Mouse (Mus musculus) spleen, adult 18-20 months (tissue): Measurements from ENCODE around the gene D17H6S53E.

ENCODE experiments used
- DNase-seq, 2 experiments: peaks; one replicate each; pipeline ENCODE4 v3.0.0; 2022; ENCODE audit warnings: mixed read lengths in 2 of 2

The D17H6S53E gene

DNA sequence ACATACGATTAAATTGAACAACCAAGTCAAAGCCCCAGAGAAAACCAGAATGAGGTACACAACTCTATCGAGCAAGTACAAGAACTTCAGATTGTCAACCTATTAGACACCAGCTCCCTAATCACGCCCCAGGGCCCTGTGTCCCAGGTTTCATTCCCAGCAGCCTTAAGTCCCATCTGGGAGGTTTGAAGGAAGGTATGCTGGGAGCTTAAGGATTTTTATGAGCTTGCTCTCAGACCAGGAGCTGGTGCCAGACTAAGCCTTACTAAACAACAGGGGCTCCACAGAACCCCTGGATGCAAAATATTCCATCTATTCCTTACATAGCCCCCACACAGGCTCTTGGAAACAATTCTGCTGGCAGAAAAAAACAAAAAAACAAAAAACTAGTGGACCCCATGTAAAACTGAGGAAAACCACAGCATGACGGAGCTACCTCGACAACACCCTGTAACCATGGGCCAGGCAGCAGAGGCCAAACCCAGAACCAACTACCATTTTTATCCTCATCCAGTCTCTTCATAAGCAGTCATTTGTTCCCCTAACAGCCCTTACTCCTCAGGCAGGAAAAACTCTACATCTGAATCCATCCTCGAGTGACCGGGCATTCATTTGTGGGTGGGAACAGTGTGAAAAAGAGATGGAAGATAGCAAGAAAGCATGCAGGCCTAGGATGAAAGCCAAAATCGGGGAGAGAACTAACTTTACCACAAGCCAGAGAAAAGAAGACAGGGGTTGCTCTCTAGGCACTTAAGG, 37.3 kb downstream of the D17H6S53E start:
- no peak for DNase-seq

DNA sequence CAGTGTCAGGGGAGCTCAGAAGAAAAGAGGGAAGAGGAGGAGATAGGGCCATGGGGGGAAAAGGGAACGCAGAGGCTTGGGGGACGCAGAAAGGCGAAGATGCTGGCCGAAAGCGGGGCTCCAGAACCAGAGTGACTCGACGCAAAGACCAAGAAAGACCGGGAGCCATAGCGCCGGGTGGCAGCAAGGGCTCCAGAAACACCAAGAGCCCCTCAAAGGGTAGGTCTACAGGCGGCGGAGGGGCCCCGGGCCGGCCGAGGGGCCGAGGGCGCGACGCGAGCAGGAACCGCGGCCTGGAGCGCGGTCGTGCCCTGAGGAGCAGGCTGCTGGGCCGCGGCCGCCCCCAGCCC, 38.0 kb downstream of the D17H6S53E start:
- no peak for DNase-seq

DNA sequence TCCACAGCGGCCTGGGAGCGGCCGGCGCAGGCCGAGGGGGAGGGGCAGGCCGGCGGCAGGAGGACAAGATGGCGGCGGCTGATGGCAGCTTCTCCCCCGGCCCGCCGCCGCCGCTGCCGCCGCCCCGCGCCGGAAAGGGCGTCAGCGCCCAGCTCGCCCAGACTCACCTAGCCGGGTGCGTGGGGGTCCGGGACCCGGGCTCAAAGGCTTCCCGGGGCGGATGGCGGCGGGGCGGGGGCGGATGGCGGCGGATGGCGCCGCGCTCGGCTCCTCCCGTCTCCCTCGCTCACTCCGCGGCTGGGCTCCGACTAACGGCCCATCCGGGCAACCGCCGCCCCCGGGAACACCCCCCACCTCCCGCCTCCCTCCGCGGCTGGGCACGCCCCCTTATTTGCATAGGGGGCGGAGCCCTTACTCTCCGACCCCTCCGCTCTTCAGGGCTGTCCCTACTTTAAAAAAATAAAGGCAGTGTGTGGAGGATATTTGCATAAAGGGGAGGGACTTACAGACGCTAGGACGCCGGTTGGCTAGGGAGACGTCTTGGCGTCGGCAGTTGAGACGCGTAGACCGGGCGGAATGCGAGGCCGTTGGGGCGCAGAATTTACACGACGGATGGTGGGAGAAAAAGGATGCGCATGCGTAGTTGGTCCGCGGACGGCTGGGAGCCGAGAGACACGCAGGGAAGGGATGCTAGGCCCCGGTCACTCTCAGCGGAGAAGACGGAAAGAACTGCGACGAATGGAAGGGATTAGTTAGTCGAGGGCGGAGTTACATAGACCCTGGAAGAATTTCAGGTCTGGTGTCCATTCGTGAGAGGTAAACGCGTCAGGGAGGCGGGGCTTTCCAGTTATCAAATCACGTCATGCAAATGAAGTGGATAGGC, 38.6 kb downstream of the D17H6S53E start, which contains the start of gene Prrc2a:
Gene Prrc2a (minus strand): TSS at position 330 of the 883 bp plus-strand sequence.
- DNase-seq, result peak; percentile 94

DNA sequence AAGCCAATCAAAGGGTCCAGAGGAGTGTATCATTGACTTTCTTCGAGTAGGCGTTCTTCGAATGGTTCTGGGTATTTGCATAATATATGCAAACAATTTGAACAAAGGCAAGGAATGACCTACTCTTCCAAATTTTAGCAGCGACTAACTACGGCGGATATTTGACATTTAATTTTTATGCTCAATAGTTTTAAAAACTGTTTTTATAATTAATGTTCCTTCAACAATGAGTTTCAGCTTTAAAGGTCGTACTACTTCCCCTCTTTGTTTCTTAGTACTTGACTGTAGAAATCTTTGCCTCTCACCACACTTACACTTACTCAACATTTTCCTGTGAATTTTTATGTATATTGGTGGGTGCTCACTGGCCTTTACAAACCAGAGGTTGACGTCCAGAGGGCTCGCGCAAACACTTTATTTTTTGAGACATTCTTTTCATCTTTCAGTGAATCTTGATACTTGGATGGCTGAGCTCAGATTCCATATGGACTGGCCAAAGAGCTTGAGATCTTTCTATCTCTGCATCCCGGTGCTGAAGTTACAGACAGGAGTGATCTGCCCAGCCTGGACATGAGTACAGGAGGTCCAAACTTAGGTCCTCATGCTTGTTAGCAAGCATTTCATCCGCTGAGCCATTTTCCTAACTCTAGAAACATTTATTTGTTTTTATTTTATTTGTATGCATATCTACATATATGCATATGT, 39.4 kb downstream of the D17H6S53E start:
- no peak for DNase-seq

DNA sequence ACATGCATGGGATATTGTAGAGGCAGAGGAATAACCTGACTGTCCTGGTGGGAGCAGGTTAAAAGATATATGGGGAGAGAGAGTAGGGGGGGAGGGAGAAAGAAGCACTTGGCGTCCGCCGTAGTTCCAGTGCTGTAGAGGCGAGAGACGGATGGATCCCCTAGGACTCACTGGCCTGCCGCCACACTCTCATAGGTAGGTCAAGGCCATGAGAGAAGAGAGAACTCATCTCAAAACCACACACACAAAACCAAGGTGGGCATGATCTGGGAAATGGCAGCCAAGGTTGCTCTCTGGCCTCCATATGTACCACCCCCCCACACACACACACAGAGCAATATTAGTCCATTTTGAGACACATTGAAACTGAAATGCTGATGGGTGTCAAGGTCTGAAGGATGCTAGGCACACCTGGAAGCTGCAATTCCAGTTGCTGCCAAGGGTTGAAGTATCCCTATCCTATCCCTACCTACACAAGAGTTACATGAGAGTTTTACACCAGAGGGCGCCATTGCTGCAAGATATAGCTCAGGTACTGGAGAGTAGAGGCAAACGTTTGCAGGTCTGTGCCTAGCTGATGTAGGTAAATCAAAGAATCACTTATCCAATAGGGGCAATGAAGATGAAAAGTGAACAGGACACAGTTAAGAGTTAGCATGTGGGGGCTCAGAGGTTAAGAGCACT, 40.3 kb downstream of the D17H6S53E start:
- peak in 1 of 2 experiments; percentile 69 for DNase-seq

DNA sequence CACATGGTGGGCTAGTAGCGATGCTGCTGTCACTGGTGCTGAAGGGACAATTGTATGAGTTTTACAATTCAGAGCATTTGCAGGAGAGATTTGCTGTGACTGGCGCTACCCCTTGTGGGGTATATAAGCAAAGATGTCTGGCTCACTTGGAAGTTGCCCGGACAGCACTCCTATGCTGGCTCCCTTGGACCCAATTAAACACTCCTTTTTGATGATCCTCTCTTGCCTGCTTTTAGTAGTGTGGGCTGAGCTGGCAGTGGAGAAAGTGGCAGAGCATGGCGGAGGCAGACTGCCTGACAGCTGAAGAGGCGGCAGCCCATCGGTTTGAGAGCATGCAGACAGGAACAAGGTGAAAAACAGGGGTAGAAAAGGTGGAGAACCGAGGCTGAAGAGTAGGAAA, 41.6 kb downstream of the D17H6S53E start:
- no peak for DNase-seq

DNA sequence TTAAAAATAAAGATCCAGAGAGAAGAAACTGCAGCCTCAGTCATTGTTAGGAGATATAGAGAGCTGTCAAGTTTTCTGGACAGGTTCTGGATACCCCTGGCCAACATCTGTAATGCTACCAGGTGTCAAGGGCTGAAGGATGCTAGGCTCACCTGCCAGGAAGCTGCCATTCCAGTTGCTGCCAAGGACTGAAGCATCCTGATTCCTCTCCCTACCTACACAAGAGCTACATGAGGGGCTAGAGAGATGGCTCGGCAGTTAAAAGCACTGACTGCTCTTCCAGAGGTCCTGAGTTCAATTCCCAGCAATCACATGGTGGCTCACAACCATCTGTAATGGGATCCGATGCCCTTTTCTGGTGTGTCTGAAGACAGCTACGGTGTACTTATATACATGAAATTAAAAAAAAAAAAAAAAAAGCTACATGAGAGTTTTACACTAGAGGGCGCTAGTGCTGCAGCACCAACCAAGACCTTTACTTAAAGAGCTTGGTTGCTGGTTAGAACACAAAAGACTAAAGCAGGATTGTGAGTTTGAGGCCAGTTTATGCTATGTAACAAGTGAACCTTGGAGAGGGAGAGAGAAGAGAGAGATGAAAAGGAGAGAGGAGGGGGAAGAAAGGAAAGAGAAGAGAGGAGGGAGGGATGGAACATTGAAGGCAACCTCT, 42.5 kb downstream of the D17H6S53E start:
- DNase-seq, result no peak

DNA sequence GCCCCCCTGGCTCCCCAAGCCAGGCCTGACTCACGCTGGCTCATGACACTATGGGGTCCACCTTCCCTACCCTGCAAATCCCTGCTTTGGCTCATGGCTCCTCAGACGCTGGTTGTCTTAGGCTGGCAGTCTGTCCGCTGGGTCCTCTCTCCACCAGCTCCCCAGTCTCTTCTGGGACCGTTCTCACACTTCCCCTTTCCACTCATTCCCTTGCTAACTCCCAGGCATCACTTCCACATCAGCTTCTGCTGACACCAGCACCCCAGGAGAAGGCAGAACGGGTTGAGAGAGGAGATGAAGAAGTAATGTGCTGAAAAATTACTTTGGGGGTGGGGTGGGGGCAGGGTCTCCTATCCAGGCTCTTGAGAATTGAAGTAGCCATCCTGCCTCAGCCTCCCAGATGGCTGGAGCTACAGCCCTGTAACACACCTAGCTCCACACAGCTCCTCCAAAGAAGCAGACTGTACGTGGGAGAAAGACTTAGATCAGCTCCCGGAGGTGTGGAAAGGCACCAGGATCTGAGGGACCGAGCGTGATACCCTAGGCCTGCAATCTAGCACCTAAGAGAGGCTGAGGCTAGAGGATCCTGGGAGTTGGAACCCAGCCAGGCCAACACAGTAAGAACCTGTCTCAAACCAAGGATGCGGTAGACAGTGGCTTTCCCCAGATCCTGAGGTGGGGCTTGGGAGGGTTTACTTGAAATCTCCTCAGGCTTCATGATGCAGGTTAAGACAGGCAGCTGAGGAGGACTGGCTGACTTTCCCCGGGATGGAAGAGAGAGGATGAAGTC, 46.5 kb downstream of the D17H6S53E start:
- DNase-seq, result peak; percentile 32 to 57

DNA sequence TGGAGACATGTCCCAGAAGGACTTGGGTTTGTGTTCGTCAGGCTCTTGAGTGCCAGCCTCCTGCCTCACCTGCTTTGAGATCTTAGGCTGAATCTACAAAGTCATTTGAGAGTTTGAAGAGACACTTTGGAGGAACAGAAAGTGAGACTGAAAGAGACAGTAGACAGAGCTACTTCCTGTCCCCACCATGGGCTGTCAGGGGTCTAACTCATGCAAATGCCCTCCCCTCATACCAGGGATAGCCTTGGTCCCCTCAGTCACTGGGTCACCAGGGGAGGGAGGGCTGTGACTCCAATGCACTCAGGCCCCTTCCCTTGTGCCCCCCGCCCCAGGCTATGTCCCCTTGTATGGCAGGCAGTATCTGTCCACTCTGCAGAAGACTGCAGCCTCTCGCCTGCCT, 47.2 kb downstream of the D17H6S53E start:
- peak; percentile 46 to 59 for DNase-seq

DNA sequence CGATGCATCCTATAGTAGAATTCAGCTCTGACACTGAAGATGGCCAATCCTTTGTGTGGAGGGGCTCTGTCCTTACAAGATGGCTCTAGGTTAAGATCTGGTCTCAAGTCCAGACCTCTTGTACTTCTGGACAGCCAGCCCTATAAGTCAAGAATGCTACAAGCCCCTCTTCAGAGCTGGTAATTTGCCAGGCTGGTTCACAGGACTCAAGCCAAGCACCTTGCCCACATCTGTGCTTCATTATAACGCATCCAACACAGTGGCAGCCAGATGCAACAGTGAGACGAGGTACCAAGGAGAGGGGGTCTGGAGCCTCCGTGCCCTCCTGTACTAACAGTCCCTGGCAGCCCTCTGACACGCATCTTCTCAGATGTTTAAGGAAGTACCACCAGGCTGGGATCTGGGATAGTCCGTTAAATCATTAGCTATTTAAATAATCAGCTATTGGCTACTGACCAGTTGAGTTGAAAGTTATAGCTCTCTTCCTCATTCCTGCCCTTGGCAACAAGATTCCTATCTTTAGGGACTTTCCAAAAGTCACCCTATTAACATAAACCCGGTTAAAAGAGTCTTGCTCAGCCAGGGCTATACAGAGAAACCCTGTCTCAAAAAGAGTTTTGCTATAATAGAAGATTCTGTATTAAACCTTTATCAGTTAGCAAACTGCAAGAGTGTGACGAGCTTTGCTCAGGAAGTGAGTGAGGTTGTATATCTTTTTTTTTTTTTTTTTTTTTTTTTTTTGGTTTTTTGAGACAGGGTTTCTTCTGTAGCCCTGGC, 48.2 kb downstream of the D17H6S53E start:
- no peak for DNase-seq

DNA sequence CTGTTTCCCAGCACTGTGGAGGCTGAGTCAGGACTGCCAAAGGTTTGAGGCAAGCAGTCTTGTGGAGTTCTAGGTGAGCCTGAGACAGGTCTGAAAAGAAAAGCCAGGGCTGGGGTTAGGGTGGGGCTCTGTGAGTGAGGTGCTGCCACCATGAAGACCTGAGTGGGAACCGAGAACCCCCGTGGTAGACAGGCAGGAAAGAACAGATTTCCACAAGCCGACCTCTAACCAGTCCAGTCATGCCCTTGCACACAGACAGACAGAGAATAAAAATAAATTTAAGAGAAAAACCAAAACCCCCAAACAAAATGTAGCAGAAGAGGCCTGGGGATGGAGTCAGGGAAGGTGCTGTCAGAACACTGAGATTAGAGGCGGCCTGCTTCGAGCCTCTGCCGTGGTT, 49.2 kb downstream of the D17H6S53E start:
- DNase-seq, result peak; percentile 38 to 47

DNA sequence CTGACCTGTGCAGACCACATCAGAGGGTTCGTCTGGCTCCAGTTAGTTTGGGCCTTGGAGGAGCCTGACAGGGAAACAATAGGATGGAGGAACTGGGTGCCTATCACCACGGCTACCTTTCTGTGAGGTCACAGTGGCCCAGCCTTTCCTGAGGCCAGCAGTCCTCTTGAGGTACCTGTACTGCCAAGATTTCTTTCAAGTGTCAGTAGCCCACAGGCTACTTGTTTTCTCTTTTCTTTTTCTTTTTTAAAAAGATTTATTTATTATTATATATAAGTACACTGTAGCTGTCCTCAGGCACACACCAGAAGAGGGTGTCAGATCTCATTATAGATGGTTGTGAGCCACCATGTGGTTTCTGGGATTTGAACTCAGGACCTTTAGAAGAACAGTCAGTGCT, 49.8 kb downstream of the D17H6S53E start, which contains the start of gene Aif1:
Gene Aif1 (minus strand): TSS at position 101 of the 400 bp plus-strand sequence.
- no peak for DNase-seq
